Mouse (Mus musculus) CD4-positive naive resting alpha-beta T cell, adult 57 days (primary cell): ENCODE measurements around the gene Dmrtb1. TPM values are rescaled to one million over a fixed set of nuclear protein-coding genes. Genes with fewer than 3 reads are reported as not detected.

Experiments
- total RNA-seq: library from RNA; stranded (reverse); gene quantifications from one replicate; pipeline ENCODE4 v1.2.4, GENCODE M21; 2023

Gene Dmrtb1
- total RNA-seq: not detected

DNA sequence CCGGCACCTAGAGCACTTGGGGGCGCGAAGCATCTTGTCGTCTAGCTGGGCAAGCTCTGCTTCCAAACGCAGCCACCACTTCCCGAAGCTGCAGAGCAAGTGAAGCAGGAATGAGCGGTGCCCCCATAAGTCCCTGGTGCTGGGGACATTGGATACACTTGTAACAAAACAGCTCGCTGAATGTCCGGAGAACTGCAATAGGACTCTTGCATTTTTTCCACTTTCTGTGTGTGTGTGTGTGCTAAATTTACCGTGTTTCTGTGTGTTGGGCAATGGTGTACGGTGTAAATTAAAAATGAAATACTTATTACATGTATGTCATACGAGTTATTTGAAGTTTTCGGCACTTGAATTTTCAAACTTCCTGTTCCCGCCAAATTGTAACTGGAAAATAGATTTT lies at the start of gene Dmrtb1:
Dmrtb1 (minus strand) TSS at position 101 of the 400 bp plus-strand sequence.

Other genes with a start within 250 kb of the Dmrtb1 start
- gene Glis1, start 249.6 kb downstream of the Dmrtb1 start, total RNA-seq: 1.5 TPM
- gene Lrp8, start 118.0 kb upstream of the Dmrtb1 start, total RNA-seq: 7.9 TPM
- gene Magoh, start 195.5 kb upstream of the Dmrtb1 start, total RNA-seq: 85.6 TPM
- 42.1 TPM for gene 0610037L13Rik, start 205.6 kb upstream of the Dmrtb1 start, total RNA-seq
- gene Cpt2, start 239.4 kb upstream of the Dmrtb1 start, total RNA-seq: 4.0 TPM